Mouse (Mus musculus) ovary, adult 18-20 months (tissue): Measurements from ENCODE around the gene Ankrd13a.

ENCODE experiments used
- DNase-seq: peaks from one replicate; pipeline ENCODE4 v3.0.0; 2022; ENCODE audit warnings: low spot score, mixed read lengths

Gene Ankrd13a

DNA sequence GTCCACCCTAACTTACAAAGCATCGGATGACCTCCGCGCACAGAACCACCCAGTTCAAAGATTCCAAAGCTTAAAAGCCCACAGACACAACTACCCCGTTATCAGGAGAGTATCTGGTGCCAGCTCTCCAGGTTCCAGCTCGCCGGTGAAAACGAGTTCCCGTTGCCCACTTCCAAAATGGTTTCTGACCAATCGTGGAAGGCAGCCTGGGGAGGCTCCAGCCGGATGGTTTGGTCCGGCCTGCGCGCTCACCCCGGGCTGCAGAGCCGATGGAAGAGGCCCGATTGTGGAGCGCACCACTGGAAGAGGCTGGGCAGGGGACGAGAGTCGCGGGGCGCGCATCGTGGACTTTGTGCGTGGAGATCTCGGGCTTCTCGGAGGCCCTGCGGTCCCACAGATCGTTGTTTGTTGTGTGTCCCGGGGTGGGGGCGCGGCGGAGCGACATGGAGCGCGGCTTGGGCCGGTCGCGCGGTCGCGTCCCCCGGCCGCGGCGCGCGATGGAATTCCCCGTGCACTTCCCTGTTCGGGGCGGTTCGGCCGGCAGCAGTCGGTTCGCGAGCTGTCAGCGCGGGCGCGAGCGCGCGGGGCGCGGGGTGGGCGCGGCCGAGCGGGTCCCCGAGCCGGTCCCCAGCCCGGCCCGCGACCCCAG is at the start of gene Ankrd13a:
Ankrd13a (plus strand) TSS at position 275 of the 649 bp plus-strand sequence.
- DNase-seq: peak; percentile 83

DNA sequence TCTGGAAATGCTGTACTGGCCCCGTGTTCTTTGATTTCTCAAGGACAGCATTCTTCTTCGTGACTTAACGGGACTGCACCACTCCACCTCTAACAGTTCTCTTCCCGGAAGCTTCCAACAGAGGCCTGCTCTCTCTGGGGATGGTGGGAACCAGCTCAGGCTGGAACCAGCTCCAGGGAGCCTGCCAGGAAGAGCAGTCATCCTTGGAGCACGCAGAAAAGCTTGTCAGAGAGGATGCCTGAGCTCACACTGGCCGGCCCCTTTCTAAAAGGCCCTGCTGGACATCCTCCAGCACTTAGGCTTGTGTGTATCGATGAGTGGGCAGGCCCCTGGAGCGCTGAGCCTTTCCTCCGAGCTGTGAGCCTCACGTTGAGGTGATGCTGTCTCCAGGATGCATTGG is 46.3 kb upstream of the Ankrd13a start:
- peak; percentile 37 for DNase-seq

DNA sequence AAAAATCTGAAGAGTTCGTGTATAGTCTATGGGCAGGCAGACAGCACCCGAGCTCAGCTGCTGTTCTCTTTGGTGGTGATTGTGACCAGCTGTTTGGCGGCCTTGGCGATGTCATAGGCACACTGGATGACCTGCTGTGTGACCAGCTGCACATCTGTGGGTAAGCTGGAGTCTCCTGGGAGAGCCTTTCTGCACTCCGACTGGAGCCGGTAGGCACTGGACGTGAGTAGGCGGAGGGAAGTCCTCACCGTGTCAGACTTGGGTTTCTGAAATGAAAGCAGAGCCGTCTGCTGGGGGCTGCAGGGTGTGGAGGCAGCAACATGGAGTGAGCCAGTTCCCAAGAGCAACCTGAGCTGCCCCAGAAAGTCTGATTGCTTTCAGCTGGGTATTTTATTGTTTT is 44.3 kb upstream of the Ankrd13a start:
- DNase-seq: no peak

DNA sequence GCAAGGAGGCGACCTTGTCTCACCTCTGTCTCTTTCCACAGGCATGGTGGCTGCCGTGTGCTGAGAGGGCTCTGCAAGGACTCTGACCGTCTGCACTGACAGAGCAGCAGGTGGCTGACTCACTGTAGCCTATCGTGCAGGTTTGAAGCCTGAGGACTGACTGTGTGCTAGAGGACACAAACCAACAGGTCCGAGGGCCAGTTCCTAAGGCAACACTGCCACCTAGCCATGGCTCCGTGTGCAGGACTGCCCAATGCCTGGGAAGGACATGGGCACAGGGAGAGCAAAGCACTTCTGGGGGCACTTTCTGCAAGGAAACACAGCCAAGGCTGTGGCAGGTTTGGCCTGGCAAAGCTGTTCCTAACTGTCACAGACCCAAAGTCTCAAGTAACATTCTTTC is 43.0 kb upstream of the Ankrd13a start:
- DNase-seq: no peak

DNA sequence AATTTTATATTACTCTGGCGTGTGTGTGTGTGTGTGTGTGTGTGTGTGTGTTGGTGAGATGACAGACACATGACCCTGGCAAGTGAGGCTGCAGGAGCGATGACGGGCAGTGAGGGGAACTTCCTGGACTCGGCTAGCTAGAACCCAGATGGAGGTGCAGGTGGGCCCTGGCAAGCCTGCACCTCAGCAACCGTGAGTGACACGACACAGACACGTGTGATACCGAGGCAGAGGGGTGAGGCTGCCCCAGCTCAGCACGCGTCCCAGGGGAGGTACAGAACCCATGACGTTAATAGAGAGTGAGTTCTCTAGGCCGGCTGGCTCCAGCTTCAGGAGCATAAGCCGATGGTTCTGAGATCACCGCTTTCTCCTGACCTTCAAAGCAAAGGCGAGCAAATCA is 42.5 kb upstream of the Ankrd13a start:
- no peak for DNase-seq

DNA sequence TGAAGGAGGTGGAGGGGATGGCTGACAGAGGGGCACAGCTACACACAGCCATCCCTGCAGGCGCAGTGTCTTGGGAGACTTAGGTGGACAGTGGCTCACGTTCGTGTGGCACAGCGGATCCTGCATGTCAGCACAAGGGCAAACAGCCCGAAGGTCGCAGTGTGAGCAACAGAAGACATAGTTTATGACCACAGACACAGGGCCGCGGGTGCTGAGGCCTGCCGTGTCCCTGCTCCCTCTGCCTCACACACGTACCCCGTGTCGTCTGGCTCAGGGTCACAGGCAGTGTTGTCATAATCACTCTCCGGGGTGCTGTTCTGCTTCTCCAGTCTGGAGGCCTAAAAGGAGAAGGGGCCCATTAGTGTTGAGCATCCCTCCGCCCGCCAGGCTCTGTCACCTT is 40.9 kb upstream of the Ankrd13a start:
- DNase-seq: no peak

DNA sequence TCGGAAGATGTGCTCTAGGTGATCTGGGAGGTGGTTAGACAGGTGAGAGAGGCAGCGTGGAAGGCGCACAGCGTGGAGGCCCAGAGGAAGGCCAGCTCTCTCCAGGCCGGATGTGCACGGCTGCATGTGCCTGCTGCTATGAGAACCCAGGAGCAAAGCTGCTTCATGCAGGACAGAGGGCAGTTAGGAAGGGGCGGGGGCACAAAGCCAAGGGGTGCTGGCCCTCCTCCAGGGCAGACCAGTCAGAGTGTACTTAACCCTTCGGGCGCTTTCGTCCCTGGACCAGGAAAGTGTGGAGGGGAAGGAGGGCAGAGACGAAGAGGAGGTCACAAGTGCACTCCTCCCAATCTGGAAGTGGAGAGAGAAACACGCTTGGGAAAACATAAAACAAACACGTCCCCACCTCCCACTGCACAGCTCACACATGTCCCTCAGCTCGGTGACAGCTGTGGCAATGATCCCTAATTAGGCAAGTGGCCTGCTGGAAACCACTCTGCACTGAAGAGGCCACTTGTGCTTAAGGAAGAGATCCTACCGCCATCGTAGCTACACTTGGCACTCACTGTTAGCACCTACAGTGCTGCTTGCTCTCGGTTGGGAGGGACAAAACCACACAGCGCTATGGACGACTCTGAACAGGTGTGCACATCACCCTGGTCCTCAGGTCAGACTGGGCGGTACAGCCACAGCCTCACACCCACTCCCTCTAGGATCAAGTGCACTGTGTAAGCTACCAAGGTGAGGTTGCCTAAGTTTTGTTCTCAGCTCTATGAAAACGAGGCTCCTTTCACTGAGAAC is 37.2 kb upstream of the Ankrd13a start:
- DNase-seq: no peak

DNA sequence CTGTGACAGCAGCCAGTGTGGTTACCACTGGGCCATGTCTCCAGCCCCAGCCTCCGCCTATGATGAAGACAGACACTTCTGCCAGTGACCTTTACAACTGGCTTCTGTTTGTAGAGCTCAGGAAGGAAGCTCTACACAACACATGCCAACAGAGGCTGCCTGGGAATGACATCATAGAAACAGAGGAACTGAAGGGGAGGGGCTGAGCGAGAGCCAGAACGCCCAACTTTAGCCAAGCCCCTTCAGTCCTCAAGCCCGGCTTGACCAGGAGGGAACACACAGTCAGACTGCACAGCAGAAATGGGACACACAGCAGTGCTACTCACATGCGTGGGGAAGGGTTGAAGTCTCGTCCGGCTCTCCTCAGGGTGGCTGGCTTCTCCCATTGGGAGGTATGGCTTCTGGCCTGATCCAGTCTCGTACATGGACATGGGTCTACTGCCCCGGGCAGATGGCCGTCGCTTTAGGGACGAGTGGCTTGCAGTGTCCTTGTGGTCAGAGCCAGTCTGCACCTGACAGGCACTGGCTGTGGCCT is 35.7 kb upstream of the Ankrd13a start:
- no peak for DNase-seq

DNA sequence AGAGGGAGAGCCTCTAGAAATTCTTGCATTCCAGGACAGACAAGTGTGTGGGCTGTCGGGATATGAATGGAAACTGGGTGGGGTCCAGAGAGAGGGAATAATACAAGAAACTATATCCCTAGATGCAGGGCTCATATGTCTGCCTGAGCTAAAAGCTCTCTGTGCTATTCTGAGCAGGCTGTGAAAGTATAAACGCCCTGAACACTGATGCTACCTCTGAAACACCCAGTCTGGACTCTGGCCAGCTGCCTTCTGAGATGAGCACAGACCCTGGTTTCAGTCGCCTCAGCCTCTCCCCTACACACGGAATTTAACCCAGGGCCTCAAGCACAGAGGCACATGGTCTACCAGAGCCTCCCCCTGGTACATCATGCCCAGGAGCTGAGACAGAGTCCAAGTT is 33.9 kb upstream of the Ankrd13a start:
- no peak for DNase-seq

DNA sequence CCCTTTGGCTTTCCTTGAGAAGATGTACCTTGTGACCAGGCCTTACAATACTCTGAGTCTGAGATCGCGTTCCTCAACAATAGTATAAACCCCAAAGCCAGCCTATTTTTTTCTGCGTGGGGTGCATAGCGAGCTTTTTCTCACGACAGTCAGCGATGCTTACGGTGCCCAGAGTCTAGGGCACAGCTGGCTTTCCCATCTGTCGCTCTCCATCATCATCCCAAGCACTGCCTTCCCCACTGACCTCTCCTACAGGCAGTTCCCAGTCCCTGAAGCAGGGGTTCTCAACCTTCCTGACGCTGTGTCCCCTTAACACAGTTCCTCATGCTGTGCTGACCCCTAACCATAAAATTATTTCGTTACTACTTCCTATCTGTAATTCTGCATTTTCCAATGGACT is 31.9 kb upstream of the Ankrd13a start:
- no peak for DNase-seq

DNA sequence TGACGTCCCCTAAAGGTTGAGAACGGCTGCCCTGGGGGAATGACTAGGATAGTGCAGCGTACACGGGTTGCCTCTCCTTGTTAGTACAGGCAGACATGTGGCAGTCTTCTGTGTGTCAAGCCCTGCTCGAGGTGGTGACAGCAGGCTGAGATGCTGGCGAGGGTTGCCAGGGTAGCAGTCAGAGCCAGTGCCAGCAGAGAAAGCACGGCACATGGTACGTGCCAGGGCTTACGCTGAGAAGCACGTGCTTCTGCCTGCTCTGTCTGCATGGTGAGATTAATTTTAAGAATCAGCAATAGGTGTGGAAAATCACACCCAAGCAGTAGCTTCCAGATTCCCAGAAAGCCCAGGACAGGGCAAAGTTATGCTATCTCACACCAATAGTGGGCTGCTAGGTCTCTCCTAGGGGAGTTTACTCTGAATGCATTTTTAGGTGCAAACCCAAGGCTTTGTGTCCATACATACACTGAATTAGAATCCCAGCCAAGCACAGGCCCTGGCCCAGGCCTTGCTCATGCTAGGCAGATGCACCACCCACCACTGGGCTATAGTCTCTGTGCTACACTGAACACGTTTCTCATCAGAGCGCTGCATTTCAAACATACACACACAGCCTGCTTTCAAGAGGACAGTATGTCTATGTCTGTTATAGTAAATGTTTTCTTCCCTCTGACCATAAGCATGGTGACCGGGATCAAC is 31.3 kb upstream of the Ankrd13a start:
- no peak for DNase-seq

DNA sequence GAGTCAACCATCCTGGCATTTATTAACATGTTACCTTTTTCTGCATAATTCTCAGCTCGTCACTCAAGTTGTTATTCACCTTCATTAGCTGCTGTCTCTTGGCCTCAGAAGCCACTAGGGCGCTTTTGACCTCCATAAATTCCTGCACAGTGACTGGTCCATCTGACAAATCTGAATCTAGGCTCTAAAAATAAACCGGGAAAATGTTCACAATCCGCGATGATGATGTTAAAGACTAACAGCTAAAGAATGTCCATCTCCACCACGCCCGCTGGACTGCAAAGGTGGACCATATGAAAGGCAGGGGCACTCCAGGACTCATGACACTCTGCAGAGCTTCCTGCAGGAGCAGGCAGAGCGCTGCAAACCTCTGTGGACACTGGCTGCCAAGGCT is 30.8 kb upstream of the Ankrd13a start:
- no peak for DNase-seq

DNA sequence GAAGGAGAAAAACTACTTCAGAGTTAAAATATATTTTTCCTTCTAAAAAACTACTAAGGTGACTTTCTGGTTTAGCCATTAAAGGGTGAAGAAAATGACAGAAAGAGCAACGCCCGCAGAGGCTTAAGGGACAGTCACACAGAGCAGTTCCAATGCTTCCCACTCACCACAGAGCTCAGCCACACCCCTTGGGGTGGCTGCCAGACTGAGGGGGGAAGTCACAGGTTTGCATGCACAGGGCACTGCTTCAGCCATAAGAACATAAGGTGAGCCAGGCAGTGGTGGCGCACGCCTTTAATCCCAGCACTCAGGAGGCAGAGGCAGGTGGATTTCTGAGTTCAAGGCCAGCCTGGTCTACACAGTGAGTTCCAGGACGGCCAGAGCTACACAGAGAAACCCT is 28.9 kb upstream of the Ankrd13a start:
- DNase-seq: no peak

DNA sequence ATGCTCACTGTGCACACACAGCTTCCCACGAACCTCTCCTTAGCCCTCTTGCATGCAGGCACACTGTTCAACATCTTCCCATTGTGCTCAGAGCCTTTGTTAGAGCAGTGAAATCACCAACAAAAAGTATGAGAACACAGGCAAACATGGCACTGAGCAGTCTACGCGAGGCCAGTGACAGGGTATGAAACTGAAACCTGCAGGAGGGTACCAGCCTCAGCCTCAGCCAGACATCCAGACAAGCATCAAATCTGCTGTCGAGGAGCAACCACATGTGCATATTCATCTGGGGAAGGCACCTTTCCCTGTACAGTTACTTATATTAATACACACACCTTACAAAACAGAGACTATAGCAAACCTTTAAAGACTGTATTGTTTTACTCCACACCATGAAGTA is 27.6 kb upstream of the Ankrd13a start:
- DNase-seq: no peak

DNA sequence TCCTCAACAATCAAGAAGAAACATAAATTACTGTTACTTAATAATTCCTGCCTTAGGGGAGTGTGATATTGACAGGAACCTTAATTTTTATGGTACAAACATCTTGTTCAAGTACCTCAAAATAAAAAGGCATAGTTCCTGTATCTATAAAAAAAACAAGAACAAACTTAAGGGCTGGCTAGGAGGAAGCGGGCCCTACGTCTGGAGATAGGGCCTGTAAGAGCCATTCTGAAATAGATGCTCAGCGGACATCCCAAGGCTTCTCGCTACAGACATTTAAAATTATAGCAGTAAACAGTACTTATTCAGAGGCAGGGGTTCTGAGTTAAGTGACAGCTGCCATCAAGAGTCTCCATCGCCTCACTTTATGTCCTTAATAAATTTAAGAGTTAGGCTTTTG is 27.0 kb upstream of the Ankrd13a start:
- no peak for DNase-seq

DNA sequence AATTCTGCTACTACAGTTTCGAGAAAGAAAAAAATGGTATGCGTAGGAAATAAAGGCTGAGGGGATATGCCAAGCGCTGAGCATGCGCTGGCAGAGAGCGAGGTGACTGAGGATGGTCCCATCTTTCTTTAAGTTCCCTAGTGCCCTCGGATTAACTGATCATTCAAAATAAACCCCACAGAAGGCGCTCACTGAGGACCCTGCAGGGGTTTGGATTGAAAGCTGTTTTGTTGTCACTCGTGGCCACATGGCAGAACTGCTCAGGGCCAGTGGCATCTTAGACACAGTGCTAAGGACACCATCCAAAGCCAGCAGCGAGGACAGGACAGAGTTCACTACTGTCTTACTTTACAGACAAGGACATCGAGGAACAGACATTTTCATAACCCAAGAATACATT is 24.2 kb upstream of the Ankrd13a start:
- no peak for DNase-seq

DNA sequence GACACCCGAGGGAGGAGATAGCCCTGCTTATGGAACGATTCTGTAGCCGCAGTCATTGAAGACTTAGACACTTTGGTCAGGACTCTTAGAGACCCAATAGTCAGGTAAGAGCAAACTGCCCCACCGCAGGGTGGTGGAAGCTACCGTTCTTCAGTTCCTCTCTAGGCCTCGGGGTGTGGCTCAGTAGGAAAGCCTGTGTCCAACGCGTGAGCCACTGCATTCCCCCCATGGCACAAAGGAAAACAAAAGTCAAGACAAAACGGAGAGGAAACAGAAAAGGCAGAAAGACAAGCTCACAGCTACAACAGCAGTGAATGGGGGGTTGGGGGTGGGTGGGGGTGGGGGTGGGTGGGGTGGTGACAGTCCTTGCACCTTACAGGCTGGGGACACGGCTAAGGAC is 22.1 kb upstream of the Ankrd13a start:
- DNase-seq: no peak

DNA sequence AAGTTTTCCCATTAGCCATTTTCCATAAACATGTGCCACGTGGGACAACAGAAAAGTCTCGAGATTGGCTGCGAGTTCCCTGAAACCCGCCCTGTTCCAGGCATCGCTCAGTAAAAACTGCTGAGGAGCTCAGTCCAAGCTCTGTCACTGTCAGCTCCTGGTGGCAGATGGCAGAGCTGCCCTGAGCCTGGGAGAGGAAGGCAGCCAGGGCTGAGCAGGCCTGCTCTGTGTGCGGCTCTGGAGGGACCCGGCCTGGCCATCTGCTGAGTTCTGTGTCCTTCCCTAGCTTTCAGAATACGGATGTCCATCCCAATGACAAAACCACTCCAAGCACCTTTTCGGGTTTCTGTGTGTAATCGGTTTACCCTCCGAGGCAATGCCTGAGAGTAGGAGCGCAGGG is 21.1 kb upstream of the Ankrd13a start:
- no peak for DNase-seq

DNA sequence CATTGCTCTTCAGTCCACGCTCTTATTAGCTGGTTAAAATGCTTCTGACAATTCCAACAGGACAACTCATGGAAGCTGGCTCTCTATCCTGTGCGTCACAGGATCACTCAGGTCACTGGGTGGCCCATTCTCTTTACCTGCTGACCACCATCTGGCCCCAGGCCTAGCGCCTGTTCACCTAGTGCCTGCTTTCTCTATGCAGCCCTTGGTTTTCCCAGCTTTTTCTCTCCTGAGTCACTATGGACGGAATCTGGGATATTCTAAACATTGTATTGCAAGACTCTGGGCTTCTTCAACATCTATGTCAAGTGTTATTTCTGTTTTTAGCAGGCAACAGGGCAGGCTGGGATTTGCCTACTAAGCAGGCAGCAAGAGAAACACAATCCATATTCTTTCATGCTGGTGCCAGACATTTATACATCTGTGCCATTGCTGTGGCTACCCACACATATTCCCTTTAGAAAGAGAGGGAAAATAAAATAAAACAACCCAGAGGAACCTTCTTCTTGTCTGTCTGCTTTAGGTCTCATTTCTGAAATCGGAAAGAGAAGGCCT is 14.9 kb upstream of the Ankrd13a start:
- no peak for DNase-seq

DNA sequence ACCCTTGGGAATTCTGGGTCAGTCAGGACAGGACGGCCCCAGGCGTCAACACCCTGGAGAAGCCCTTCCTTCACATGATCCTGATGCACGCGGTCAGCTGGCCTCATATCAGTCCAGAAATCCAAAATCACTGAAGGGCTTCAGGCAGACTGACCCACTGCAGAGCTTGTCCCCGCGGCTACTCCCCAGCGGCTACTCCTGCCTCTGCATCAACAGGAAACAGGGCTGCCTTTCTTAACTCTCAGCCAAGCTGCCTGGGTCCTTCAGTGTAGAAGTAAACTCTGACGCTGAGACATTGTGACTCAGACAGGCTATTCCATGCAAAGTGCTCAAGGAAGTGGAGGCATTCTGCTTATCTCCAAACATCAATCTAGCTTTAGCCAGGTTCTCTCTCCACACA is 12.5 kb upstream of the Ankrd13a start:
- DNase-seq: no peak

DNA sequence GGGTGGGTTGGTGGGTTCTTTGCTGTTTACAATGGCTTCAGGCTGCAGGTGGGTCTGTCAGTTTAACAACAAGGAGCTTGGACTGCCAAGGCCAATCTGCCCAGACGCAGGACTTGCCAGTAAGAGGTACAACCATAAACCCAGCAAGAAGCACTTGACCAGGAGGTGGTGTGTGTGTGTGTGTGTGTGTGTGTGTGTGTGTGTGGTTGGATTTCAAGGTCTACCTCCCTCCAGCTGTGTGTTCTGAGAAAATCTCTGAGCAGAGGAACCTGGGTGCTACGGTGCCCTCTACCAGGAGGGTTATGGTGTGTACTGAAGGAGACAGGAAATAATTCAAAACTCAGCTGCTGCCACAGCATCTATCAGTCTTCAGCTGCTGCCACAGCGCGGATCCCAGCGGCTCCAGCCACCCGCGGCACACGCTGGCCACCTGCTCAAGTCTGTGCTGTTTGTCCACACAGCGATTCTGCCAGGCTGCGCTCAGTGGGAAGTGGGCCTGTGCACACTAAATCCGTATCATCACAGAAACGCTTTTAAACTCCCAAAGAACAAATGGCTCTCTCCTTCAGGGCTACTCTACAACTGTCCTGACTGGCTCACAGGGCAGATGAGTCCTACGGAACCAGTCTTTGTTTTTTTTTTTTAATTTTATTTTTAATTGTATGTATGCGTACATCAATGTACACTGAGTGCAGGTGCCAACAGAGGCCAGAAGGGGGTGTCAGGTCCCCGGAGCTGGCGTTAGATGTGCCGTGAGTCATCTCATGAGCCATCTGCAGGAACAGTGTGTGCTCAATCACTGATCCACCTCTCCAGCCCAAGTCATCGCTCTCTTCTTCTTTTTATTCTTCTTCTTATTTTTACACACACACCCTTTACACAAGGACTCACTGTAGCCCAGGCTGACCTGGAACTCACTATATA is 9.4 kb upstream of the Ankrd13a start:
- DNase-seq: no peak

DNA sequence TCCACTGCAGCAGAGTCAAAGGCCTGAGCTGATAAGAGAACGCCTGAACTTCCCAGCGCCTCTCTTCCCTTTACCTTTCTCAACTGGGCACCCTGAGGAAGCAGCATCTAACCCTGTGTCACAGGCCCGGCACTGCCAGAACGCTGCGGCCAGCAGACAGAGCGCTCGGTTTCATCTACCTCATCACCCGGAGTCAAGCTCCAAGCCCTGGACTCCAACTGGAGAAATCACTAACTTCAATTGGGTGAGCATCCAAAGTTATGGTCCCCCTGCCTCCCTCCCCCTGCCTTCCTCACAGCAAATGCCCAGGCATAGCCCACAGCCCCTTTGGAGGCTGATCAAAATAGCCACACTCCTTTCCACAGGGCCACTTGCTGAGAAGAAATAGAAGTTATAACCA is 7.8 kb upstream of the Ankrd13a start:
- no peak for DNase-seq
